Mouse (Mus musculus): Measurements from ENCODE around the gene Tex261.

Gene Tex261

DNA sequence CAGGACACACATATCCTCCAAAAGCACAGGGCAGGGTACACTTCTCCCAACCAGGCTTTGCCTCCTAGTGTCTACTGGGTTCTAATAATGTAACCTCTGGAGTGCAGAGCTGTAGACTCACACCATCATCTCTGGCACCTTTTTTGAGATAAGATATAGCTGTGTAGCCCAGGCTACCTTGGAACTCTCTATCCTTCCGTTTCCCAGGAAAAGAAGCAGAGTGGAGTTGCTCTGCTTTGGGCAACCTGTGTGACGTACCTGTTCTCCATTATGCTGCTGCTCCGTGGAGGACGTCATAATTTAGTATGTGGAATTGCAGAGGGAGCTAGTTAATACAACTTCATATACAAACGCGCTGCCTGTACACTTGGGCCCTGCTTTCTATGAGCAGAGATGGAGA lies 13.3 kb downstream of the Tex261 start, which contains the start of gene Ankrd53:
Ankrd53 (plus strand) TSS at position 301 of the 400 bp plus-strand sequence.
- no peak for DNase-seq (ENCODE audit: low read depth, low spot score)

DNA sequence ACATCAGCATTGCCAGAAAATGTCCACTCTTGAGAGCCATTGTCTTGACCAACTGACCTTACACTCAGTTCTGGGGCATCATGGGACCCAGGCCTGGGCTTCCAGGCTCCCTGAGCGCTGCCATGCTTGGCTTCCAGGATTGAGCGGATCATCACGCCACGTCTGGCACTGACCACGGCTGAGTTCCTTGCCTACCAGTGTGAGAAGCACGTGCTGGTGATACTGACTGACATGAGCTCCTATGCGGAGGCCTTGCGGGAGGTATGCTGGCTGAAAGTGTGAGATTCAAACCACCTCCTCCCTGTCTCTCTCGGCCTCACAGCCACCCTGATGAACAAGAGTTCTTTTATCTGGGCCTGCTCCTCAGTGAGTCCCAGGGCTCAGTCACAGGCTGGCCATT lies 19.6 kb downstream of the Tex261 start:
- DNase-seq (ENCODE audit: low read depth, low spot score), result no peak

DNA sequence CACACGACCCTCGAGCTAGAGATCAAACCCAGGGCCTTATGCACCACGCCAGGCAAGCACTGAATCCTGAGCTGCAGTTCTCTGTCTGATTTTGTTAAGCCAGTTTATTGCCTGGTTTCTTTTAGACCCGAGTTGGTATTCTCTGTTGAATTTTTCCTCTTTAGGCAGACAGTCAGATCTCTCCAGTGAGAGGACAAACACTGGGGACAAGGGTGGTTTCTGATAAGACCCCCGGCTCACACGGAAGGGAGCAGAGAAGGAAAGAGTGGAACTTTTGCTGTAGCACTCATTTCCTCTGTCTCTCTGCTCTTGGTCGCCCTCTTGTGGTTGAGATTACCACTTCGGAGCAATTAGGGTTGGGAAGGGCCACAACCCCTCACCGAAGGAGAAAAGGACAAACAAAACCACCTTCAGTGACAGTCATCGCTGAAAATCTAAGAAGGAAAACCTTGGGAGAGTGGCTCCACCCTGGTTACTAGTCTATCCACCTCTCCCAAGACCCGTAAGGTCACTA lies 25.4 kb downstream of the Tex261 start:
- DNase-seq (ENCODE audit: low read depth, low spot score), result no peak

DNA sequence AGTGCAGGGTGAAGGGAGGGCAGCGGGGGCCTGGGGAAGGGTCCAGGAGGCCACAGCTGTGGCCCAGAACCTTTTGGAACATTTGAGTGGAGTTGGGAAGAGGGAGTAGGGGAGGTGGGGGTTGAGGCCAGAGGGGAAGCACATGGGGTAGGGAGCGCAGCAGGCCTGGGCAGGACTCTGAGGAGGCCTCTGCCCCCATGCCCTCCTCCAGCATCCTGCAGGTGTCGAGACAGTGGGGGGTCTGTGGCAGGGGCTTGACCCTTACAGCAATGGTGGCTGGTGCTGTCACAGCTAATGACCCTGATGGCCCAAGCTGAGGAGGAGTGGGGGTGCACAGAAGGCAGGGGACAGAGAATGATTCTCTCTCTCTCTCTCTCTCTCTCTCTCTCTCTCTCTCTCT lies 26.3 kb downstream of the Tex261 start:
- DNase-seq (ENCODE audit: low read depth, low spot score), result no peak

DNA sequence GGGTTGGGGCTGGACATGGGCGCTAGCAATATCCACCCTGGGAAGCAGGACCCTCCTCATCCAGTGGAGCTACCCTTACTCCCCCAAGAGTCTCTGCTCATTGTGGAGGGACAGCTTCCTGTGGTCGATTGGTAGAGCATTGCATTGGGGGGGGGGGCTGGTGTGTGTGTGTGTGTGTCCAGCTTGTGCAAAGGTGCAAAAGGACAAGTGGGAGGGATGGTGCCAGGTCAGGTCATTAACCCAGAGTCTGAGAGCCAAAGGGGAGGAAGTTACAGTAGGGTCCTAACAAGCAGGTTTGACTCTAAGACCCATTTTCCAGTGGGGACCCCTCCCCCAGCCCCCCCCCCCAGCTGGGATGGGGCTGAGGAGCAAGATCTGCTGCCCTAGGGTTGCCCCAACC lies 30.1 kb downstream of the Tex261 start:
- no peak for DNase-seq (ENCODE audit: low read depth, low spot score)

DNA sequence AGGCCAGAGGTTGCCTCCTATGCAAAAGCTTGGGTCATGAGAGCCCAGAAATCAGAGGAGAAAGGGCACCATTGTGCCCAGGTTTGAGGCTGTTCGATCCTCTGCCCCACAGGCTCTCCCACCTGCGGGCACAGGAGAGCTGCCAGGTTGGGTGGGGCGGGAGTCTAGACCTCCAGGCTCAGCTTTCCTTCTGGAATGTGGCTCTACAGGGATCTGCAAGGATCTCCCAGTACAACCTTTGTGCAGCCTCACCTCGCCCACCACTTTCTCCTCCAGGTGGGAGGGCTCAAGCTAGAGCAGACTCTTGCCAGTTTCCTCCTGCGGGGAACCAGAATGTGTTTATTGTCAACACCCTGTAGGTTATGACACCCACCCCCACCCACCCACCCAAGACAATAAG lies 31.1 kb downstream of the Tex261 start:
- no peak for DNase-seq (ENCODE audit: low read depth, low spot score)

DNA sequence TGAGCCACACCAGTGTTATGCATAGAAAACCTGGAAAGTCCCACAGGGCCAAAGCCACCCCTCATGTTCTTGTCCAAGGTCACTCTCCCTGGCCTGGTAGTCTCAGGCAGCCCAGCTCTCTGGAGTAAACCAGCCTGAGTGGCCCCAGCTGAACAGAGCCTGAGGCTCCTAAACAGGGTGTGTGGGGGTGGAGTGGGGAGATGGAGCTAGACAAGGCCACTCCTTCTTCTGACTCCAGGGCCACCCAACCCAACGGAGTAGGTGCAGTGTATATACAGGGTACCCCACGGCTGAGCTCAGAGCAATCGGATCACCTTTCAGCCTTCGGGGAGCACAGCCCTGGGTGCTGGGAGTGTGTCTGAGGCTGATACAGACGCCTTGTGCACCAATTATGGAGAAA lies 31.5 kb downstream of the Tex261 start:
- DNase-seq (ENCODE audit: low read depth, low spot score), result no peak

DNA sequence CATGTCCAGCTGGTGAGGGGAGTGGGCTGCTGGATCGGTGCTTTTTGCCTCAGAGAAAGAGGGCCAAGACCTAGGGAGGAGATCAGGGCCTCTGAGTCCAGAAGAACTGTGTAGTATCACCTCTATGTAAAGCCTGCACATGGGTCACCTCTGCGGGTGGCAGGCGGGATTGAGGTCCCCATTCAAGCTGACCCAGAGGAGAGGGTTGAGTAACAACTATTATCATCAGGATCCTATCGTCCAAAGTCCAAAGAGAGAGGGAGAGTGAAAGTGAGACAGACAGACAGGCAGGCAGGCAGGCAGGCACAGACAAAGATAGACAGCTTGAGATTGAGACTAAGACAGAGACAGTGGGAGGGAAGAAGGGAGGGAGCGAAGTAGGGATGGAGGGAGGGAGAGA lies 32.4 kb downstream of the Tex261 start:
- DNase-seq (ENCODE audit: low read depth, low spot score), result no peak

DNA sequence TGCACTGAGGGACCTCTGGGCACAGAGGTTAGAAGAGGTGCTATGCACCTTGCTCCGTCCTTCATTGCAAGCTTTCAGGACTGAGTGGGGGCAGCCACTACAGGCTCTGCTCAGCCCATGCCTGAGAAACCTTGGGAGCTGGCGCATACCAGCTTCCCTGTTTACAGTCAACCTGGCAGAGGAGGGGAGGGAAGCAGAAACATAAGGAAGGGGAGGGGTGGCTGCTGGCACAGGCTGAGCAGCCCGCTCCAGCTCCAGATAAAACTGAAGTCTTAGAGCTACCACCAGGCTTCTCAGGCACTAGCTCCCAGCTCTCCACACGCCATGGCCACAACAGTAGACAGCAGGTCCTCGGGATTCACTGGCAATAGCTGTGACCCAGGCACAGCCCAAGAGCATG lies 32.9 kb downstream of the Tex261 start, which contains the start of gene Atp6v1b1:
Atp6v1b1 (plus strand) TSS at position 230 of the 400 bp plus-strand sequence.
- DNase-seq (ENCODE audit: low read depth, low spot score), result no peak

DNA sequence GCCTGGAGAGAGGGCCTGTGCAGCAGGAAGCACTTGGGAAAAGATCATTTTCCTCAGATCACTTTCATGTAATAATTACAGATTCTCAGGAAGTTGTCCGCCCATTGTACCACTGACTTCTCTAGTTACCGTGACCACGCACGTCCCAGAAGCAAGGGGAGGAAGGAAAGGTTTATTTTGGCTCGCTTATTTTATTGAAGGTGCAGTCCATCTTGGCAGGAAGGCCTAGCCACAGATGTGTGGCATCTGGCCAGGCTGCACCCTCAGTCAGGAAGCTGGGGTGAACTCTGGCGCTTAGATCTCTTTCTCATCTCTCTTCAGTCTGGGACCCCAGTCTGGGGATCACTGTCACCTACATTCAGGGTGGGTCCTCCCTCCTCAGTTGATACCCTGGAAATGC lies 37.0 kb downstream of the Tex261 start:
- no peak for DNase-seq (ENCODE audit: low read depth, low spot score)

DNA sequence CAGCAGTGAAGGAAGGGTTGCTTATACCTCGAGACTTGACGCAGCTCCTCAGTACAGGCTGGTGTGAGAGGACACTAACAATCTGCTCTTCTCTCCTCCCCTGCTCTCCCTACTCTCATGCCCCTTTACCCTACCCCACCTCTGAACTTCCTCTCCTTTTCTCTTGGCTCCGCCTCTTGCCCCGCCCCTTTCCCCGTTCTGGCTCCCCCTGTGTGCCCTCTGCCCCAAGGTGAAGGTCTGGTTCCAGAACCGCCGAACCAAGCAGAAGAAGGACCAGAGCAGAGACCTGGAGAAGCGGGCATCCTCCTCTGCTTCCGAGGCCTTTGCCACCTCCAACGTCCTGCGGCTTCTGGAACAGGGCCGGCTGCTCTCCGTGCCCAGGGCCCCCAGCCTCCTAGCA lies 38.3 kb downstream of the Tex261 start:
- DNase-seq (ENCODE audit: low read depth, low spot score), result no peak

DNA sequence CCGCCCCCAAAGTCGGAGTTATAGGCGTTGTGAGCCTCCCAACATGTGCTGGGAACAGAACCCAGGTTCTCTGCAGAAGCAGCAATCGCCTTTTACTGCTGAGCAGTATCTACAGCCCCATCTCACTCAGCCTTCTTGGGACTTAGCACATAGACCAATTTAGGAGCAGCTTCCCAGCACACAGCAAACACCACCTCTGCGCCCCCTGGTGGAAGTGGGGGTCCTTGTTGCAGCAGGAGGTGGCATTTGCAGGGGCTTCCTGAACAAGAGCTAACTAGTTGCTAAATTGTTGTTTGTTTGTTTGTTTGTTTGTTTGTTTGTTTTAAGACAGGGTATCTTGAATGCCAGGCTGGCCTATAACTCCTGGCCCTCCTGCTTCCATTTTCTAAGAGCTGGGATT lies 44.5 kb downstream of the Tex261 start:
- no peak for DNase-seq (ENCODE audit: low read depth, low spot score)

DNA sequence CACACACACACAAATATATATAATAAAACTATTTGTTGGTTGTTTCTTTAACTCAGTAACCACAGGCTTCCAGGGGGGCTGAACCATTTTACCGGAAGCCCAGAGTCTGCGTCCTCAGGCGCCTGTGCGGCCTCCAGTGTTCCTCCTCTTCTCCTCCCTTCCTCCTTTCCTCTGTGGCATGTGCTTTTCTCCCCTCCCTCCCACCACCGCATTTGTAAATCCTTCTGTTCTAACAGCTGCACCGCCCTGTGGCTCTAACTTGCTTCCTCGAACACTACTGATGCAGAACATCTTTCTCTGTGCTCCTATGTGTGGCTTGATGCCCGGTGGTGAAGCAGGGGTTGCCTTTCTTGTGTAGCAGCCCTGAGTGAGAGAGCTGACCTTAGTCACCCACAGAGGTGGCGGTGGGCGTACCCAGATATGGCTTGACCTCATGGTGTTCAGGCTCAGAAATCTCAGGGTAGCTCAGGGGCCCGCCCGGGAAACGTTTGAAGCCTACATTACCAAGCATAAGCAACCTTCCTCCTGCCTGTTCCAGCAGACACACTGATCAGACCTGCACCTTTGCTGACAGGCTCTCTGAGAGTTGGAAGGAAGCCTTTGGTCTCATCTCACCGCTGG lies 46.2 kb downstream of the Tex261 start:
- no peak for DNase-seq (ENCODE audit: low read depth, low spot score)

DNA sequence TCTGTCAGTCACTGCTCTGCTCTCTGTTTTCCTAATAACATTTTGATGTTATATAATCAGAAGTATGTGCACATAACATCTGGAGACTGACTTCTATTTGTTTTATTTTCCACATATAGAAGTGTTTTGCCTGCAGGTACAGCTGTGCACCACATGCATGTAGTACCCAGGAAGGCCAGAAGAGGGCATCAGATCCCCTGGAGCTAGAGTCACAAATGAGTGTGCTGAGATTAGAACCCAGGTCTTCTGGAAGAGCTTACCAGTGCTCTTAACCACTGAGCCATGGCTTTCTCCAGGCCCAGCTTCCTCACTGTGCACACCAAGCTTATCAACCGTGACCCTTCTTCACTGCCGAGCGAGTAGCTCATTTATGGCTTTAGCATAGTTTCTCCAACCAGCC lies 47.1 kb downstream of the Tex261 start:
- DNase-seq (ENCODE audit: low read depth, low spot score), result no peak

DNA sequence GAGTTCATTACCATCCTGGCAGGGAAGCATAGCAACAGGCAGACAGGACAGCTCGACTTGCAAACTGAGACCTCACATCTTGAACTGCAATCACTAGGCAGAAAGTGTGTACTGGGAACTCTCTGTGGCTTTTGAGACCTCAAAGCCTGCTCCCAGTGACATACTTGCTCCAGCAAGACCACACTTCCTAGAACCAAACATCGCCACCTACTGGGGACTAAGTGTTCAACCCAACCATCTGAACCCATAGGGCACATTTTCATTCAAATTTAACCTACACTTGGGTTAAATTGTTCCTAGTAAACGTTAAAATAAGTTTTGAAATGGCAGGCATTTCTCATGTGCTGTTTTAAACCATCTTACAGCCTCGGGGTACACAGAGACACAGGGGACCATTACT lies 48.4 kb downstream of the Tex261 start:
- no peak for DNase-seq (ENCODE audit: low read depth, low spot score)

DNA sequence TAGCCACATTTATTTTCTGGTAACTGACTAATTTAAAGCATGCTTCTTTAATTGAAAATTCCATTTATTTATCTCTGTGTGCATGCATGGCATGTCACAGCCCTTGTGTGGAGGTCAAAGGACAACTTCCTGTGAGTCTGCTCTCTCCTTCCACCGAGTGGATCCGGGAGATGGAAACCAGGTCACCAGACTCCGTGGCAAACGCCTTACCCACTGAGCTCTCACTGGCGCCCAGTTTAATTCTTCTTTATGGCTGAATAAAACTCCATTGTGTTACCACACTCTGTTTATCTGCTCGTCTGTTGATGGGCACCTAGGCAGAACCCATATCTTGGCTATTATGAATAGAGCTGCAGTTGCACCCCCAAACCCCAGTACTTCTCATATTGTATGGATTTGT lies 53.1 kb downstream of the Tex261 start:
- no peak for DNase-seq (ENCODE audit: low read depth, low spot score)

All from telencephalon, adult 2 months (tissue).